Mouse (Mus musculus): ENCODE data around the gene Cactin.
A peak's percentile ranks its signal among the peaks of the same experiment; 100 is the strongest.

Gene Cactin

GRCm38 (mm10) chr10:81319330-81319699 is 1.6 kb upstream of the Cactin start:
- no peak for DNase-seq (ENCODE audit: low read depth, low spot score)

DNA sequence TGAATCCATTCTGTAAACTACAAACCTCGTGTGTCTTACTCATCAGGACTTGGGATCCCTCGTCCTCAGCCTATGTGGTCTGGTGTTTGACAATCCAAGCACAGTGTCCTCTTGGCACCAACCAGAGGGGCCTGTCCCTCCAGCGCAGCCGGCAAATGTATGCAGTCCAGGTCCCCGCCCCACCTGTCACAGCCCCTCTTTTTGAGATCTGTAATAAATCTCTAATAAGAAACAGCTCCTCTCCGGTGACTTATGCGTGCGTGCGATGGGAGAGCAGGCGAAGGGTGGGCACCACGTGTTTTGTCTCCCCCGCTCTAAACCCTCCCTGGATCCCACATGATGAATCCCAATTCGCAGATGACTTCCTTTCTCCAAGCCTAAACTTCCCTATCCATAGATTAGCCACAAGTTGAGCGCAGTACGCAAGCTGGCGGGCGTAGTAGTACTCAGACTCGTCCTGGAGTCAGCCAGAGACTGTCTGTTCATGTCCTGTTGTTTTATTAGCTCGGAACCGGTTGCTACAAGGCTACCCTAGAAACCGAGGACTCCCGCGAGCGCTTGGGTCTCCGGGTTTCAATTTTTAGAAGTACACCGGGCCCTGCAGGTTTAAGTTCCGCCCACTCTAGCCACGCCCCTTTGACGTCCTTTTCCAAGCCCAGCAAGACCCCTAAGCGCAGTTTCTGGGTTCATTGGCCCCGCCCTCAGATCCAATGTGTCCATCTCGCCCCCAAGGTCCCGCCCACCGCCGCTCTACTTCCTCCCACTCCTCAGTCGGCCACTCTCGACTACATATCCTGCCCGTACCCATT is 958 bp upstream of the Cactin start:
- peak; percentile 98 for DNase-seq (ENCODE audit: low read depth, low spot score)

DNA sequence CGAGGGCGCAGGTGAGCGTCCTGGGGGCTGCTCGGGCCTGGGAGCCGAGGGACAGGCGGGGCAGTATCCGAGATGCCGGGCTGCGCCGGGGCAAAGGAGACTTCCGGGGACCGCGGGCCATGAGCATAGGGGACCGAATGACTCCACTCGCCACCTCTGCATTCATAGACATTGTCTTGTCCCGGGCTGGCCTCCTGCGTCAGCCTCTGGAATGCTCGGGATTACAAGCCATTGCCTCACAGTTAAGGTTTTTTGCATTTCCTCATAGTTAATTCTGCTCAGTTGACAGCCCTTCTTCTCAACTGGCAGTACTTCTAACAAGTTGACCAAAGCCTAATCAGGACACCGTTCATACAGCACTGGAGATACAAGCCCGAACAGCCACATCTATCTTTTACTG is 533 bp downstream of the Cactin start:
- DNase-seq (ENCODE audit: low read depth, low spot score) = no peak

- no peak for DNase-seq (ENCODE audit: low read depth, low spot score)
Measured at GRCm38 (mm10) chr10:81322444-81322843, 1.5 kb downstream of the Cactin start.

- no peak for DNase-seq (ENCODE audit: low read depth, low spot score)
Measured at GRCm38 (mm10) chr10:81323141-81323775, 2.4 kb downstream of the Cactin start.

GRCm38 (mm10) chr10:81323791-81324530 is 3.1 kb downstream of the Cactin start:
- no peak for DNase-seq (ENCODE audit: low read depth, low spot score)

DNA sequence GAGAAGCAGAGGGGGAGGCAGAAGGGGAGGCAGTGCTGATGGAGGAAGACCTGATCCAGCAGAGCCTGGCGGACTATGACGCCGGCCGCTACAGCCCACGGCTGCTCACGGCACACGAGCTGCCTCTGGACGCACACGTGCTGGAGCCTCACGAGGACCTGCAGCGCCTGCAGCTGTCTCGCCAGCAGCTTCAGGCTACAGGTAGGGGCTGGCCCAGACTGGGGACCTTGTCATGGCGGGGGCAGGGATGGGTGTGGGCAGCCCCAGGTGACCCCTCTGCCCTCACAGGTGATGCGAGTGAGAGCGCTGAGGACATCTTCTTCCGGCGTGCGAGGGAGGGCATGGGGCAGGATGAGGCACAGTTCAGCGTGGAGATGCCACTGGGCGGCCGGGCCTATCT is 4.3 kb downstream of the Cactin start:
- DNase-seq (ENCODE audit: low read depth, low spot score) = no peak

DNA sequence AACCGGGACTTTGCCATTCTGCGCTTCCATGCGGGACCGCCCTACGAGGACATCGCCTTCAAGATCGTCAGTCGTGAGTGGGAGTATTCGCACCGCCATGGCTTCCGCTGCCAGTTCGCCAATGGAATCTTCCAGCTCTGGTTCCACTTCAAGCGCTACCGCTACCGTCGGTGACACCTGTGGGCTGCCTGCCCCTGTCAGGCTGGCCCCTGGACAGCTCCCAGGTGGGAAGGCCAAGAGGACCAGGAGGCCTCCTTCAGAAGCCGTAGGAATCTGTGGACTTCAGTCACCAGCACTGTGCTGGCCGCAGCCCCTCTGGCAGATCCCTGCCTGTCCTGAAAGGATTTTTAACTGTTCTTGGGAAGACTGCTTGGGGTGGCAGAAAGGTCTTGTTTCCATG is 4.9 kb downstream of the Cactin start:
- no peak for DNase-seq (ENCODE audit: low read depth, low spot score)

GRCm38 (mm10) chr10:81326858-81327257 is 6.0 kb downstream of the Cactin start:
- DNase-seq (ENCODE audit: low read depth, low spot score) = no peak

GRCm38 (mm10) chr10:81327959-81328358 is 7.1 kb downstream of the Cactin start:
- no peak for DNase-seq (ENCODE audit: low read depth, low spot score)

DNA sequence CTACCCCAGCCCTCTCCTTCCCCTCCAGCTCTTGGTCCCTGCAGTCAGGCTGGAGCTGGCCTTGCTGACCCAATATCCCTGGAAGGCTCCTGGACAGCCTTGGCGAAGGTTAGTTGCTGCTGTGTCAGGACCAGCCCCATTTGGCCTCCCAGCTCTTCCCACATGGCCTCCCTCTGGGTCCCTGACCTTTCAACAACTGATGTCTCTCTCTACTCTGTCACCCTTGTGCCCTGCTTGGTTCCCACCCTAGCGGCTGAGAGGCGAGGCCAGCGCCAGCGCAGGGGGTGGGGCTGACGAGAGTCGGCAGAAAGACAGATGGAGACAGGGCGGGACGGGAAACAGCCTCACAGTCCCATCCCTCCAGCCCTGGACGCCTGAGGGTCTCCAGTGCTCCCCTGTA is 7.5 kb downstream of the Cactin start, which contains the start of gene Tbxa2r:
Gene Tbxa2r, plus strand, starts transcription at position 346 of the 400 bp plus-strand sequence.
- no peak for DNase-seq (ENCODE audit: low read depth, low spot score)

GRCm38 (mm10) chr10:81329194-81329975 is 8.5 kb downstream of the Cactin start:
- no peak for DNase-seq (ENCODE audit: low read depth, low spot score)

DNA sequence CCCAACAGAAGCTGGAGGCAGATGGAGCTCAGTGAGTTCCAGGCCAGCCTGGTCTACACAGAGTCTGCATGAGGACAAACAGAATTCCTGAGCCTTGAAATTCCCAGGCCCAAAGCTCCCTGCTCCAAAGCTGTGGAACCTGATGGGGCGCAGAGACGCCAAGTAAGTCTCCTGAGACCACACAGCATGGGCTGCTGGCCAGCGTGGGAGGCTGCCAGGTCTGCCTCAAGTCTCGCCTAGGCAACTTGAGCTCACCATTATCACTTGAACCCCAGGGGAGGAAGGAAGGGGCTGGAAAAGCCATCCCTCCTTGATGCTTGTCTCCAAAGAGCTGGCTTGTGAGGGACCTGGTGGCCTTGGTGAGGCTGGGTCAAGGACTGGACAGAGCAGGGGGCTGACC is 9.1 kb downstream of the Cactin start:
- no peak for DNase-seq (ENCODE audit: low read depth, low spot score)

DNA sequence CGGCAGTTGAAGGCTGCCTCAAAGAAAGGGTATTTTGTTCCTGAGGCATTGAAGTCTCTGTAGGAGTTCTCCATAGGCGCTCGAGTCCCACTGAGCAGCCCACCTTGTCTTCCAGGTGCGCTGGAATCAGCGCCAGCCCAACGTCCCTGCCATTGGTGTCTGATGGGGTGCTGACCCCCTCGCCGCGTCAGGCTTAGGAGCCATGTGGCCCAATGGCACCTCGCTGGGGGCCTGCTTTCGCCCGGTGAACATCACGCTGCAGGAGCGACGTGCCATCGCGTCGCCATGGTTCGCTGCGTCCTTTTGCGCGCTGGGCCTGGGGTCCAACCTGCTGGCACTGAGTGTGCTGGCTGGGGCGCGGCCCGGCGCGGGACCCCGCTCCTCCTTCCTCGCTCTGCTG is 11.4 kb downstream of the Cactin start:
- no peak for DNase-seq (ENCODE audit: low read depth, low spot score)

GRCm38 (mm10) chr10:81334324-81334723 is 13.4 kb downstream of the Cactin start:
- no peak for DNase-seq (ENCODE audit: low read depth, low spot score)

DNA sequence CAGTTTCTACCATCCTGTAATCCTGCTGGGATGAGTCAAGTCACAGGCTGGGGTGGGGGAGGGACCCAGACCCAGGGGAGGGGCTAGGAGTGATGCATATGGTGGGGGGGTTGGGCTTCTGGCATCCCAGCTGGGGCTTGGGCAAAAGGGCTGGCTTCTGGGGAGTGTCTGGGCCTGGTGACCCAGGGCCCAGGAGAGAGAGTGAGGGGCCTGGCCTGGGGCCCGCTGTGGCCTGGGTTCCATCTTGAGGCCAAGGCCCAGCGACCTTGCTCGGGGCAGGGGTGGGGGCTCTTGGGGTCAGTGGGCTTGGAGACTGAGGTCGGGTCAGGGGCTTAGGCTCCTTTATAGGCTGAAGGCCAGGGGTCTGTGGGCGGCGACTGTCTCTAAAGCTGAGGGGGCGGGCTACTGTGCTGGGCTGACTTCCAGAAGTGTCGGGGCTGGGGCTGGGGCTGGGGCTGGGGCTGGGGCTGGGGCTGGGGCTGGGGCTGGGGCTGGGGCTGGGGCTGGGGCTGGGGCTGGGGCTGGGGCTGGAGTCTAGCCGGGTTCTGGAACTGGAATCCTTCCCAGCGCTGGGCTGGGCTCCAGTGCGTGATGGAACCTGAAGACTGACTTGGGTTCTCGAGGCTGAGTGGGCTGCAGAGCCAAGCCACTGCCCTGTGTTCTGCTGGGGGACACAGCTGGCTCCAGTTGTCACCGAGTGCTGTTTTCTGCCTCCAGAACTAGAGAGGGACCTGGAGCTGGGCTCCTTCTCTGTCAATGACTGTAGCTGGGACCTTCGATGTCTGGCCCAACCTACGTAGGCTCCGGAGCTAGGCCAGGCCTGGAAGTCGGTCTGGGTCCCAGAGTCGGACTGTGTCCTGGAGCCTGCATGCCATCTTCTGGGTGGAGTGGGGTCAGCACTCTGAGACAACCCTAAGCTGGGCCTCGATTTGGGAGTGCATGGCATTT is 14.8 kb downstream of the Cactin start:
- no peak for DNase-seq (ENCODE audit: low read depth, low spot score)

DNA sequence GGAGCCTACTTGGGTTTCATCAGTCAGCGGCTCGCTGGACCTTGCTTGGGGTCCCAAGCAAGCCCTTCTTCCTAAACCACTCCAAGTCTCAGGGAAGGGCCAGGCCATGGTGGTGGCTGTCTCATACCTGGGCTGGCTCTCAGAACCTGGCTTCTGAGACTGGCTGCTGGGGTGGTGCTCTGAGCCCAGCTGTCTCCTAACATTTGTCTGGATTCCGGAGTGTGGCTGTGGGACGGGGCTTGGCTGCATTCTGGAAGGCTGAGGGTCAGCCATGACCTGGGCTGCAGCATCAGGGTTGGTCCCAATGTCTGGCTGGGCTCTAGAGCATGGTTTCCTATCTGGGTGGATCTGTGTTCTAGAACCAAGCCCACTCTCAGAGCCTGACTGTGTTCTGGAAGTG is 15.7 kb downstream of the Cactin start:
- no peak for DNase-seq (ENCODE audit: low read depth, low spot score)

DNA sequence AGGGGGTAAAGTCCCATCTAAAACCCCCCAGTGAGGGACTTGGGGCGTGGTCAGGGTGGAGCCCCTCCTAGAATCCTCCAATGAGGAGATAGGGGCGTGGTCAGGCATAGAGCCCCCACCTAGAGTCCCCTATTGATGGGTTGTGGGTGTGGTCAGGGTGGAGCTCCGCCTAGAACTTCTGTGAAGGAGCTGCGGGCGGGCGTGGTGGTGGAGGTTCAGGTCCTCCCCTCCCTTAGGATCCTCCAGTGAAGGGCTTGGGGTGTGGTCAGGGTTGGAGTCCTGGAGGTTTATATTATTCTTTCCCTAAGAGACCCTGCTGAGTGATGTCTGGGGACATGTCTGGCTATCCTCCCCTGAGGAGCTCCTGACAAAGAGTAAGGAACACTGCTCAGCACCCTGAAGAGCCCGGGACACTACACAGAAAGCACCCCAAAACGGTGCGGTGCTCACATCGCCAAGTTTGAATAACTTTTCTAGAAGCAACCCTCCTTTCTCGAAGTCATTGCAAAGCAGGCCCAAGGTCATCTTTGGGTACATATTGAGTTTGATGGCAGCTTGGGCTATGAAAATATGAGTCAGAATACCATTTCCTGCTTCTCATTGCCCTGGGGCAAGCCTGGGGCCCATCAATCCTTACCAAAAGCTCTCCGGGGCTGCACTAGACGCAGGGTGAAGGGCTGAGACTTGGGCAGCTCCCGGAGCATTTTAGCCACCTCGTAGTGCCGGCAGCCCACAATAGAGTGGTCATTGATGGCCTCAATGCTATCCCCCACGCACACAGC is 19.8 kb downstream of the Cactin start:
- DNase-seq (ENCODE audit: low read depth, low spot score) = no peak

- peak; percentile 74 for DNase-seq (ENCODE audit: low read depth, low spot score)
Measured at GRCm38 (mm10) chr10:81341333-81341949, 20.5 kb downstream of the Cactin start.
